Mouse (Mus musculus): ENCODE data around the gene Hspa2. TPM values are rescaled to one million over a fixed set of nuclear protein-coding genes. Genes with fewer than 3 reads are reported as not detected.

Gene Hspa2
- polyA plus RNA-seq (2014; fragmentation: Illumina TruSeq; extraction: RNeasy Lipid Tissue Mini Kit (QIAGEN cat#74804)): 15.7 TPM

DNA sequence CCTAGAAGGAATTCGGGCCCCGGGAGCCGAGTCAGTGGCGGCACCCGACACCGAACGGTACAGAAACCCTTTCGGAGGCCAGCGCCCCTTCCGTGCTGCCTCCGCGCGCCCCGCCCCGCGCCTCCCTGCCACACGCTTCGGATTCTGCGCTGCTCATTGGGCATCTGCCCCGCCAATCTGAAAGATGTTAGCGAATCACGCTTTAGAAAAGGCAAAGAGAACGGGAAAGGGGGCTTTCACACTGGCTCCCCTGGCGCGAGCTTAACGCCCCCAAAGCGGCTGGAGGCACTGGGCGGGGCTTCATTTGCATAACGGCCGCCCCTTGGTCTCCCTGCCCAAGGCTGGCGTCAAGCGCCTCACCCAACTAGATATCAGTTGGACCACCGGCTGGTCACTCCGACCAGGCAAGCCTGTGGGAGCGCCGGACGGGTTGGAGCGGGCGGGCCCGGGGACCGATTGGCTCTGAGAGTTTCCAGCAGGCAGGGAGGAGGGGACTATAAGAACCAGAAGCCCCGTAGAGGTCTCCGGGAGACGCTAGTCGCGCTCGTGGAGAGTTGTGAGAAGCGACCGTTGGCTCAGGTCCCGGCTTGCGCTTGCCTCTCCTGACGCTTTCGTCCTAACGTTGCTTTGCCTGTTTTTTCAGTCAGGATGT, at the start of gene Hspa2:
Hspa2 (plus strand) TSS at position 291 of the 652 bp plus-strand sequence.

DNA sequence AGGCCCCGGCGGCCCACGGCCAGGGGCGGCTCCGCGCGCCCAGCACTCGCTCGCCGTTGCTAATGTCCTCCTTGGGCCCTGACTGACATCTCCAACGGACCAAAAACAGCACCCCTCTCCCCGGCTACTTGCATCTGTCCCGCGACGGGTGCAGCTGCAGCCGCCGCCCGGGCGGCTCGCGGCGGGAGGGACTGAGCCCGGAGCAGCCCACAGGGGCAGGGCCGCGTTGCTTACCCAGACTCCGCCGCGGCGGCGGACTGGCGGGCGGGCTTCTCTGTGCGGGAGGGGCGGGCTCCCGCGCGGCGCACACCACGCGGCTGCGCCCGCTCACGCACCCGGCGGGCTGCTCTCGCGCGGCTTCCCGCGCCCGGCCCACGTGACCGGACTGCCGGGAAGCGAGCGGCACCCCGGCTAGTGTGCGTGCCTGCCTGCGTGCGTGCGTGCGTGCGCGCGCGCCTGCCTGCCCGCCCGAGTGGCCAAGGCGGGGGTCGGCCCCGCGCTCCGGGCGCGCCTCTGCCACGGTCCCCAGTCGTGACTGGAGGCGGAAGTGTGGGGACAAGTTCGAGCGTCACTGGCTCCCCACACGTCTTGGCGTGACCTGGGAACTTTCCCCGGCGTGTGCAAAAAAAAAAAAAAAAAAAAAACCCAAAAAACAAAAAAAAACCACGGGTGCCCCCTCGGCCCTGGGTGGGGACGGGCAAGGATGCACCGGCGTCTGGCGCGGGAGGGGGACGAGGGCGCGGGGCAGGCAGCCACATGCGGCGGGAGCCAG, 34.6 kb upstream of the Hspa2 start, which contains the start of gene Zbtb25:
Zbtb25 (minus strand) TSS at position 397 of the 772 bp plus-strand sequence.

GRCm38 (mm10) chr12:76369978-76370830, 33.8 kb upstream of the Hspa2 start, which contains the start of gene Zbtb1:
Zbtb1 (plus strand) TSS chr12:76370266.

GRCm38 (mm10) chr12:76417433-76417854, 13.5 kb downstream of the Hspa2 start, which contains the start of gene Ppp1r36:
Ppp1r36 (plus strand) TSS chr12:76417538.

Other genes with a start within 250 kb of the Hspa2 start
- 87.7 TPM for gene Esr2, start 226.9 kb upstream of the Hspa2 start, polyA plus RNA-seq (2014; fragmentation: Illumina TruSeq; extraction: RNeasy Lipid Tissue Mini Kit (QIAGEN cat#74804))
- gene Tex21, start 157.4 kb upstream of the Hspa2 start, polyA plus RNA-seq (2014; fragmentation: Illumina TruSeq; extraction: RNeasy Lipid Tissue Mini Kit (QIAGEN cat#74804)): 0.57 TPM
- 21.8 TPM for gene Mthfd1, start 148.9 kb upstream of the Hspa2 start, polyA plus RNA-seq (2014; fragmentation: Illumina TruSeq; extraction: RNeasy Lipid Tissue Mini Kit (QIAGEN cat#74804))
- 3.0 TPM for gene Akap5, start 79.3 kb upstream of the Hspa2 start, polyA plus RNA-seq (2014; fragmentation: Illumina TruSeq; extraction: RNeasy Lipid Tissue Mini Kit (QIAGEN cat#74804))
- 44.6 TPM for gene Zbtb25, start 34.6 kb upstream of the Hspa2 start, polyA plus RNA-seq (2014; fragmentation: Illumina TruSeq; extraction: RNeasy Lipid Tissue Mini Kit (QIAGEN cat#74804))
- 19.5 TPM for gene Zbtb1, start 33.9 kb upstream of the Hspa2 start, polyA plus RNA-seq (2014; fragmentation: Illumina TruSeq; extraction: RNeasy Lipid Tissue Mini Kit (QIAGEN cat#74804))
- gene Ppp1r36, start 13.4 kb downstream of the Hspa2 start, polyA plus RNA-seq (2014; fragmentation: Illumina TruSeq; extraction: RNeasy Lipid Tissue Mini Kit (QIAGEN cat#74804)): 5.9 TPM
- 4.7 TPM for gene Plekhg3, start 126.7 kb downstream of the Hspa2 start, polyA plus RNA-seq (2014; fragmentation: Illumina TruSeq; extraction: RNeasy Lipid Tissue Mini Kit (QIAGEN cat#74804))

Measured in ovary, adult 10 weeks (tissue).